Mouse (Mus musculus) myocyte (in vitro differentiated cells): ENCODE measurements around the gene Mfap2.

Experiments used
- CEBPB ChIP-seq: IDR thresholded peaks from 2 replicates; pipeline ENCODE4 v1.6.1; 2011; ENCODE audit warnings: mild to moderate bottlenecking, moderate library complexity; ENCODE audit not compliant: poor library complexity, insufficient read depth, severe bottlenecking
- E2F4 ChIP-seq: IDR thresholded peaks from one replicate; pipeline ENCODE4 v1.6.1; 2011; ENCODE audit warnings: mild to moderate bottlenecking, control low read depth, moderate library complexity; ENCODE audit not compliant: insufficient read depth
- MAX ChIP-seq: IDR thresholded peaks from one replicate; pipeline ENCODE4 v1.6.1; 2011; ENCODE audit warnings: low read depth, mild to moderate bottlenecking, control low read depth
- MYOG ChIP-seq, 3 experiments: IDR thresholded peaks; one replicate each; pipeline ENCODE4 v1.6.1; 2011; ENCODE audit warnings: control low read depth in 2 of 3, low read depth in 2 of 3, mild to moderate bottlenecking in 2 of 3; ENCODE audit not compliant: insufficient read length in 2 of 3, control insufficient read depth in 1 of 3, insufficient read depth in 1 of 3
- POLR2A ChIP-seq: IDR thresholded peaks from one replicate; pipeline ENCODE4 v1.6.1; 2011; ENCODE audit warnings: low read depth, mild to moderate bottlenecking, control low read depth, moderate library complexity; ENCODE audit not compliant: insufficient read length
- REST ChIP-seq: IDR thresholded peaks from one replicate; pipeline ENCODE4 v1.6.1; 2011; ENCODE audit warnings: mild to moderate bottlenecking, control low read depth, moderate library complexity; ENCODE audit not compliant: insufficient read depth, insufficient read length
- TCF12 ChIP-seq: IDR thresholded peaks from one replicate; pipeline ENCODE4 v1.6.1; 2011; ENCODE audit warnings: mild to moderate bottlenecking, control low read depth; ENCODE audit not compliant: poor library complexity, insufficient read depth, severe bottlenecking
- USF1 ChIP-seq: IDR thresholded peaks from one replicate; pipeline ENCODE4 v1.6.1; 2011; ENCODE audit warnings: low read depth, mild to moderate bottlenecking, control low read depth, moderate library complexity

- TF ChIP-seq POLR2A (no peak), CEBPB (no peak), USF1 (no peak), REST (no peak), TCF12 (no peak), MYOG (IDR thresholded peaks at IDR 0.05; ENCODE audit: control insufficient read depth in 1 of 3, insufficient read depth in 1 of 3, insufficient read length in 2 of 3, low read depth in 2 of 3) (no peak), E2F4 (no peak), MAX (no peak)
Measured at GRCm38 (mm10) chr4:141020811-141021613, 10.8 kb downstream of the Mfap2 start.
